Mouse (Mus musculus) cerebellum, adult 2 months (tissue): Measurements from ENCODE around the gene Cnmd. TPM values are rescaled to one million over a fixed set of nuclear protein-coding genes. Genes with fewer than 3 reads are reported as not detected.
A peak's percentile ranks its signal among the peaks of the same experiment; 100 is the strongest.

Source experiments
- DNase-seq, 2 experiments: peaks; one replicate each; pipeline ENCODE4 v3.0.0; 2021
- H3K27ac ChIP-seq: fragments of 200-500 bp; 2 replicates; pipeline ENCODE4 v1.5.1; 2012; ENCODE audit warnings: low read length, control low read depth, inconsistent platforms; ENCODE audit not compliant: insufficient read depth
- H3K27me3 ChIP-seq: fragments of 200-500 bp; 2 replicates; pipeline ENCODE4 v1.6.1; 2012; ENCODE audit warnings: inconsistent platforms, mild to moderate bottlenecking, low read length, moderate library complexity; ENCODE audit not compliant: control insufficient read depth, insufficient read depth
- H3K4me1 ChIP-seq: fragments of 200-500 bp; 2 replicates; pipeline ENCODE4 v1.6.1; 2011; ENCODE audit warnings: low read length; ENCODE audit not compliant: control insufficient read depth, insufficient read depth
- H3K4me3 ChIP-seq: fragments of 200-500 bp; replicated peaks from 2 replicates; pipeline ENCODE3; 2011; ENCODE audit warnings: mild to moderate bottlenecking, low read depth, low read length, control low read depth; ENCODE audit not compliant: insufficient read depth
- CTCF ChIP-seq: fragments of 200-500 bp; IDR thresholded peaks from 2 replicates; pipeline ENCODE4 v1.5.1; 2011; ENCODE audit warnings: low read depth, mild to moderate bottlenecking, control low read depth, low read length, moderate library complexity, borderline replicate concordance; ENCODE audit not compliant: insufficient read depth
- POLR2A ChIP-seq: fragments of 200-500 bp; IDR thresholded peaks from 2 replicates; pipeline ENCODE4 v1.6.1; 2011; ENCODE audit warnings: low read length, control low read depth, borderline replicate concordance; ENCODE audit not compliant: insufficient read depth
- WGBS: fragments of 180-500 bp; shearing (Covaris S2); methylation state at CpG from one replicate; pipeline ENCODE4 v1.1.7; 2018; 5-methylcytosine and 5-hydroxymethylcytosine counted together
- polyA plus RNA-seq: library from polyadenylated mRNA; depleted of rRNA; stranded (reverse); fragments of >200 nt; gene quantifications from 2 replicates; pipeline ENCODE4 v1.2.3, GENCODE M21; 2012

Gene Cnmd
- polyA plus RNA-seq, 1 experiment, result 3.8 TPM

- Histone ChIP-seq H3K27me3 (no peaks in the 10 kb centered on the region), H3K27ac (no peak overlapping the region), H3K4me3 (no peak overlapping the region), H3K4me1 (no peaks in the 10 kb centered on the region)
- DNase-seq, result no peak
- TF ChIP-seq CTCF, result no peak
- WGBS, result 55% methylated on average over 5 of the region's 5 CpGs
Observed at GRCm38 (mm10) chr14:79660467-79660866, 1.5 kb downstream of the Cnmd start.

- WGBS, result 79% methylated on average over 6 of the region's 6 CpGs
- no peak for TF ChIP-seq POLR2A
- TF ChIP-seq CTCF, result no peak
Observed at GRCm38 (mm10) chr14:79658748-79659508, 3.0 kb downstream of the Cnmd start.

GRCm38 (mm10) chr14:79658286-79658685, 3.7 kb downstream of the Cnmd start:
- Histone ChIP-seq H3K4me3 (no peak overlapping the region), H3K4me1 (no peaks in the 10 kb centered on the region), H3K27me3 (no peaks in the 10 kb centered on the region), H3K27ac (peak overlapping the region; percentile 48; the same call in 1 of the 2 replicates)
- peak; percentile 13 to 33 for DNase-seq
- 37% methylated on average over 5 of the region's 5 CpGs for WGBS
- TF ChIP-seq CTCF (no peak), POLR2A (no peak)

More at GRCm38 (mm10) chr14:79658748-79659508, 3.0 kb downstream of the Cnmd start:
- Histone ChIP-seq H3K4me1 (no peaks in the 10 kb centered on the region), H3K4me3 (no peak overlapping the region), H3K27ac (no peak overlapping the region; the same call in 1 of the 2 replicates), H3K27me3 (no peaks in the 10 kb centered on the region)
- DNase-seq, result no peak

- H3K27ac ChIP-seq, result no peak overlapping the region
- no peaks in the 10 kb centered on the region for H3K27me3 ChIP-seq
- no peak for DNase-seq
- TF ChIP-seq POLR2A, result no peak
- TF ChIP-seq CTCF, result no peak
- no peak overlapping the region for H3K4me3 ChIP-seq
- H3K4me1 ChIP-seq, result no peaks in the 10 kb centered on the region
- 81% methylated on average over 4 of the region's 4 CpGs for WGBS
Observed at GRCm38 (mm10) chr14:79652654-79653053, 9.3 kb downstream of the Cnmd start.

- no peaks in the 10 kb centered on the region for H3K27me3 ChIP-seq
- TF ChIP-seq POLR2A, result no peak
- no peak for TF ChIP-seq CTCF
- 56% methylated on average over 3 of the region's 3 CpGs for WGBS
- no peak overlapping the region for H3K4me3 ChIP-seq
- H3K27ac ChIP-seq, result no peak overlapping the region
- no peaks in the 10 kb centered on the region for H3K4me1 ChIP-seq
- no peak for DNase-seq
Observed at GRCm38 (mm10) chr14:79649680-79650079, 12.3 kb downstream of the Cnmd start.

- 52% methylated on average over 11 of the region's 11 CpGs for WGBS
- DNase-seq, result no peak
- TF ChIP-seq CTCF, result no peak
- TF ChIP-seq POLR2A, result no peak
- H3K27ac ChIP-seq, result no peak overlapping the region
- H3K4me3 ChIP-seq, result no peak overlapping the region
- H3K27me3 ChIP-seq, result no peaks in the 10 kb centered on the region
- H3K4me1 ChIP-seq, result no peaks in the 10 kb centered on the region
Observed at GRCm38 (mm10) chr14:79645378-79645777, 16.6 kb downstream of the Cnmd start.

- Histone ChIP-seq H3K27me3 (no peaks in the 10 kb centered on the region), H3K27ac (no peak overlapping the region), H3K4me3 (no peak overlapping the region), H3K4me1 (no peaks in the 10 kb centered on the region)
- no peak for DNase-seq
- TF ChIP-seq POLR2A, result no peak
- WGBS, result 85% methylated on average over 9 of the region's 9 CpGs
Observed at GRCm38 (mm10) chr14:79642063-79642462, 19.9 kb downstream of the Cnmd start.

- 78% methylated on average over 4 of the region's 4 CpGs for WGBS
- Histone ChIP-seq H3K4me3 (no peak overlapping the region), H3K27ac (no peak overlapping the region), H3K27me3 (no peaks in the 10 kb centered on the region), H3K4me1 (no peaks in the 10 kb centered on the region)
- TF ChIP-seq CTCF (no peak), POLR2A (no peak)
- no peak for DNase-seq
Observed at GRCm38 (mm10) chr14:79636814-79637213, 25.2 kb downstream of the Cnmd start.
